Mouse (Mus musculus): ENCODE data around the gene Slc35f2. TPM values are rescaled to one million over a fixed set of nuclear protein-coding genes. Genes with fewer than 3 reads are reported as not detected.
A peak's percentile ranks its signal among the peaks of the same experiment; 100 is the strongest.

Gene Slc35f2
- polyA plus RNA-seq, 1 experiment = not detected

GRCm38 (mm10) chr9:53772121-53772561 lies 803 bp downstream of the Slc35f2 start:
- peaks cover 11% of the 10 kb centered on the region for H3K4me1 ChIP-seq (ENCODE audit: control insufficient read depth, insufficient read depth, low read length)
- TF ChIP-seq POLR2A (IDR thresholded peaks at IDR 0.05; ENCODE audit: insufficient read depth, low read depth, low read length) (no peak), CTCF (IDR thresholded peaks at IDR 0.05; ENCODE audit: insufficient read depth, low read depth, low read length) (no peak)
- H3K27ac ChIP-seq (ENCODE audit: insufficient read depth, low read depth, low read length) = no peak overlapping the region
- H3K4me3 ChIP-seq (ENCODE audit: insufficient read depth, low read depth, low read length) = peak overlapping the region; percentile 57
- 4% methylated on average over 17 of the region's 17 CpGs for WGBS

GRCm38 (mm10) chr9:53775511-53775910 lies 4.2 kb downstream of the Slc35f2 start:
- peaks cover 11% of the 10 kb centered on the region for H3K4me1 ChIP-seq (ENCODE audit: control insufficient read depth, insufficient read depth, low read length)
- no peak overlapping the region for H3K27ac ChIP-seq (ENCODE audit: insufficient read depth, low read depth, low read length)
- WGBS = 99% methylated on average over 2 of the region's 2 CpGs
- TF ChIP-seq POLR2A (IDR thresholded peaks at IDR 0.05; ENCODE audit: insufficient read depth, low read depth, low read length) (no peak), CTCF (IDR thresholded peaks at IDR 0.05; ENCODE audit: insufficient read depth, low read depth, low read length) (no peak)
- no peak overlapping the region for H3K4me3 ChIP-seq (ENCODE audit: insufficient read depth, low read depth, low read length)

GRCm38 (mm10) chr9:53786561-53787407 lies 15.4 kb downstream of the Slc35f2 start:
- TF ChIP-seq POLR2A (IDR thresholded peaks at IDR 0.05; ENCODE audit: insufficient read depth, low read depth, low read length) (no peak), CTCF (IDR thresholded peaks at IDR 0.05; ENCODE audit: insufficient read depth, low read depth, low read length) (no peak)
- no peak overlapping the region for H3K27ac ChIP-seq (ENCODE audit: insufficient read depth, low read depth, low read length)
- H3K4me1 ChIP-seq (ENCODE audit: control insufficient read depth, insufficient read depth, low read length) = no peaks in the 10 kb centered on the region
- H3K4me3 ChIP-seq (ENCODE audit: insufficient read depth, low read depth, low read length) = no peak overlapping the region
- WGBS = 72% methylated on average over 16 of the region's 16 CpGs

- no peak overlapping the region for H3K27ac ChIP-seq (ENCODE audit: insufficient read depth, low read depth, low read length)
- no peaks in the 10 kb centered on the region for H3K4me1 ChIP-seq (ENCODE audit: control insufficient read depth, insufficient read depth, low read length)
- no peak overlapping the region for H3K4me3 ChIP-seq (ENCODE audit: insufficient read depth, low read depth, low read length)
- TF ChIP-seq CTCF (IDR thresholded peaks at IDR 0.05; ENCODE audit: insufficient read depth, low read depth, low read length) = no peak
- no peak for TF ChIP-seq POLR2A (IDR thresholded peaks at IDR 0.05; ENCODE audit: insufficient read depth, low read depth, low read length)
- WGBS = 56% methylated on average over 1 of the region's 1 CpGs
Observed at GRCm38 (mm10) chr9:53793830-53794330, 22.5 kb downstream of the Slc35f2 start.

- Histone ChIP-seq H3K4me3 (ENCODE audit: insufficient read depth, low read depth, low read length) (no peak overlapping the region), H3K27ac (ENCODE audit: insufficient read depth, low read depth, low read length) (no peak overlapping the region), H3K4me1 (ENCODE audit: control insufficient read depth, insufficient read depth, low read length) (no peaks in the 10 kb centered on the region)
- no peak for TF ChIP-seq CTCF (IDR thresholded peaks at IDR 0.05; ENCODE audit: insufficient read depth, low read depth, low read length)
- no peak for TF ChIP-seq POLR2A (IDR thresholded peaks at IDR 0.05; ENCODE audit: insufficient read depth, low read depth, low read length)
- 40% methylated on average over 9 of the region's 9 CpGs for WGBS
Observed at GRCm38 (mm10) chr9:53794490-53794889, 23.2 kb downstream of the Slc35f2 start.

GRCm38 (mm10) chr9:53795351-53795750 lies 24.0 kb downstream of the Slc35f2 start:
- Histone ChIP-seq H3K4me1 (ENCODE audit: control insufficient read depth, insufficient read depth, low read length) (no peaks in the 10 kb centered on the region), H3K4me3 (ENCODE audit: insufficient read depth, low read depth, low read length) (no peak overlapping the region), H3K27ac (ENCODE audit: insufficient read depth, low read depth, low read length) (no peak overlapping the region)
- TF ChIP-seq POLR2A (IDR thresholded peaks at IDR 0.05; ENCODE audit: insufficient read depth, low read depth, low read length) (no peak), CTCF (IDR thresholded peaks at IDR 0.05; ENCODE audit: insufficient read depth, low read depth, low read length) (no peak)

- TF ChIP-seq CTCF (IDR thresholded peaks at IDR 0.05; ENCODE audit: insufficient read depth, low read depth, low read length) (no peak), POLR2A (IDR thresholded peaks at IDR 0.05; ENCODE audit: insufficient read depth, low read depth, low read length) (no peak)
- H3K4me1 ChIP-seq (ENCODE audit: control insufficient read depth, insufficient read depth, low read length) = no peaks in the 10 kb centered on the region
- 85% methylated on average over 3 of the region's 3 CpGs for WGBS
- H3K4me3 ChIP-seq (ENCODE audit: insufficient read depth, low read depth, low read length) = no peak overlapping the region
- no peak overlapping the region for H3K27ac ChIP-seq (ENCODE audit: insufficient read depth, low read depth, low read length)
Observed at GRCm38 (mm10) chr9:53796386-53796785, 25.0 kb downstream of the Slc35f2 start.

GRCm38 (mm10) chr9:53797141-53797540 lies 25.8 kb downstream of the Slc35f2 start:
- H3K4me1 ChIP-seq (ENCODE audit: control insufficient read depth, insufficient read depth, low read length) = no peaks in the 10 kb centered on the region
- no peak overlapping the region for H3K27ac ChIP-seq (ENCODE audit: insufficient read depth, low read depth, low read length)
- no peak for TF ChIP-seq CTCF (IDR thresholded peaks at IDR 0.05; ENCODE audit: insufficient read depth, low read depth, low read length)
- TF ChIP-seq POLR2A (IDR thresholded peaks at IDR 0.05; ENCODE audit: insufficient read depth, low read depth, low read length) = no peak
- WGBS = 72% methylated on average over 2 of the region's 2 CpGs
- H3K4me3 ChIP-seq (ENCODE audit: insufficient read depth, low read depth, low read length) = no peak overlapping the region

GRCm38 (mm10) chr9:53802921-53803320 lies 31.6 kb downstream of the Slc35f2 start:
- Histone ChIP-seq H3K4me1 (ENCODE audit: control insufficient read depth, insufficient read depth, low read length) (no peaks in the 10 kb centered on the region), H3K4me3 (ENCODE audit: insufficient read depth, low read depth, low read length) (no peak overlapping the region), H3K27ac (ENCODE audit: insufficient read depth, low read depth, low read length) (no peak overlapping the region)
- 98% methylated on average over 7 of the region's 7 CpGs for WGBS
- no peak for TF ChIP-seq CTCF (IDR thresholded peaks at IDR 0.05; ENCODE audit: insufficient read depth, low read depth, low read length)
- no peak for TF ChIP-seq POLR2A (IDR thresholded peaks at IDR 0.05; ENCODE audit: insufficient read depth, low read depth, low read length)
